Mouse (Mus musculus): ENCODE data around the gene Trim15. TPM values are rescaled to one million over a fixed set of nuclear protein-coding genes. Genes with fewer than 3 reads are reported as not detected.
"Not testable (repeated sequence)": the region's sequence is repeated elsewhere in the genome, so short reads cannot be mapped to it uniquely, and the experiment has no call there.

Trim15 gene
- polyA plus RNA-seq, 1 experiment from 2014 or later: 8.5 TPM

- Histone ChIP-seq H3K9ac (ENCODE audit: low read depth, low read length) (peak within 1 kb of the TSS; percentile 91), H3K27me3 (replicated peaks; ENCODE audit: control insufficient read depth, insufficient read depth, low read length) (no peaks in the 10 kb centered on the region; the same call in 1 of the 2 replicates), H3K4me3 (ENCODE audit: low read length) (peak within 1 kb of the TSS; percentile 76), H3K4me2 (ENCODE audit: low read depth, low read length) (peak within 1 kb of the TSS; percentile 74), H3K36me3 (ENCODE audit: control insufficient read depth, insufficient read depth, low read length) (no peaks in the 10 kb centered on the region), H3K9me3 (ENCODE audit: control insufficient read depth, low read length) (no peaks in the 10 kb centered on the region), H3K27ac (ENCODE audit: low read length) (peak within 1 kb of the TSS; percentile 97), H3K4me1 (ENCODE audit: control insufficient read depth, insufficient read depth, low read length) (peaks cover 9% of the 10 kb centered on the region)
- under 1% methylated on average over 58 of the region's 58 CpGs for WGBS
- ATAC-seq: peak; percentile 98
Observed at GRCm38 (mm10) chr17:36836874-36837647, 29.9 kb downstream of the Trim15 start, which contains the start of gene Trim26. Trim26 (plus strand) TSS chr17:36837134.

- H3K9me3 ChIP-seq (ENCODE audit: control insufficient read depth, low read length): no peaks in the 10 kb centered on the region
- peak overlapping the region; percentile 76 for H3K4me3 ChIP-seq (ENCODE audit: low read length)
- no peaks in the 10 kb centered on the region; the same call in 1 of the 2 replicates for H3K27me3 ChIP-seq (replicated peaks; ENCODE audit: control insufficient read depth, insufficient read depth, low read length)
- peak overlapping the region; percentile 88 for H3K27ac ChIP-seq (ENCODE audit: low read length)
- peaks cover 9% of the 10 kb centered on the region for H3K4me1 ChIP-seq (ENCODE audit: control insufficient read depth, insufficient read depth, low read length)
- WGBS: 17% methylated on average over 3 of the region's 3 CpGs
- H3K4me2 ChIP-seq (ENCODE audit: low read depth, low read length): peak overlapping the region; percentile 74
- peak; percentile 39 for ATAC-seq
- no peaks in the 10 kb centered on the region for H3K36me3 ChIP-seq (ENCODE audit: control insufficient read depth, insufficient read depth, low read length)
- peak overlapping the region; percentile 64 for H3K9ac ChIP-seq (ENCODE audit: low read depth, low read length)
Observed at GRCm38 (mm10) chr17:36836427-36836812, 30.6 kb downstream of the Trim15 start.

GRCm38 (mm10) chr17:36835591-36836426 lies 31.2 kb downstream of the Trim15 start:
- H3K4me2 ChIP-seq (ENCODE audit: low read depth, low read length): peak overlapping the region; percentile 74
- no peaks in the 10 kb centered on the region; the same call in 1 of the 2 replicates for H3K27me3 ChIP-seq (replicated peaks; ENCODE audit: control insufficient read depth, insufficient read depth, low read length)
- peak overlapping the region; percentile 76 for H3K4me3 ChIP-seq (ENCODE audit: low read length)
- peak; percentile 52 for ATAC-seq
- H3K4me1 ChIP-seq (ENCODE audit: control insufficient read depth, insufficient read depth, low read length): peaks cover 9% of the 10 kb centered on the region
- WGBS: 24% methylated on average over 12 of the region's 12 CpGs
- H3K27ac ChIP-seq (ENCODE audit: low read length): peak overlapping the region; percentile 88
- no peaks in the 10 kb centered on the region for H3K9me3 ChIP-seq (ENCODE audit: control insufficient read depth, low read length)
- no peaks in the 10 kb centered on the region for H3K36me3 ChIP-seq (ENCODE audit: control insufficient read depth, insufficient read depth, low read length)
- peak overlapping the region; percentile 64; the same call in 1 of the 2 replicates for H3K9ac ChIP-seq (ENCODE audit: low read depth, low read length)

- H3K36me3 ChIP-seq (ENCODE audit: control insufficient read depth, insufficient read depth, low read length): no peaks in the 10 kb centered on the region
- no peak for ATAC-seq
- 63% methylated on average over 4 of the region's 4 CpGs for WGBS
- H3K9me3 ChIP-seq (ENCODE audit: control insufficient read depth, low read length): no peaks in the 10 kb centered on the region
- no peak overlapping the region for H3K4me3 ChIP-seq (ENCODE audit: low read length)
- no peak overlapping the region for H3K4me2 ChIP-seq (ENCODE audit: low read depth, low read length)
- no peak overlapping the region for H3K27ac ChIP-seq (ENCODE audit: low read length)
- peaks cover 9% of the 10 kb centered on the region for H3K4me1 ChIP-seq (ENCODE audit: control insufficient read depth, insufficient read depth, low read length)
- H3K27me3 ChIP-seq (replicated peaks; ENCODE audit: control insufficient read depth, insufficient read depth, low read length): no peaks in the 10 kb centered on the region; the same call in 1 of the 2 replicates
- H3K9ac ChIP-seq (ENCODE audit: low read depth, low read length): no peak overlapping the region
Observed at GRCm38 (mm10) chr17:36832694-36833093, 34.3 kb downstream of the Trim15 start.

- Histone ChIP-seq H3K4me3 (ENCODE audit: low read length) (no peak overlapping the region), H3K9me3 (ENCODE audit: control insufficient read depth, low read length) (no peaks in the 10 kb centered on the region), H3K4me1 (ENCODE audit: control insufficient read depth, insufficient read depth, low read length) (no peaks in the 10 kb centered on the region), H3K4me2 (ENCODE audit: low read depth, low read length) (no peak overlapping the region), H3K27ac (ENCODE audit: low read length) (no peak overlapping the region), H3K27me3 (replicated peaks; ENCODE audit: control insufficient read depth, insufficient read depth, low read length) (no peaks in the 10 kb centered on the region; the same call in 1 of the 2 replicates), H3K36me3 (ENCODE audit: control insufficient read depth, insufficient read depth, low read length) (no peaks in the 10 kb centered on the region), H3K9ac (ENCODE audit: low read depth, low read length) (no peak overlapping the region)
- WGBS: 70% methylated on average over 3 of the region's 3 CpGs
- ATAC-seq: no peak
Observed at GRCm38 (mm10) chr17:36830470-36830869, 36.5 kb downstream of the Trim15 start.

GRCm38 (mm10) chr17:36828488-36828887 lies 38.5 kb downstream of the Trim15 start:
- H3K9me3 ChIP-seq (ENCODE audit: control insufficient read depth, low read length): no peaks in the 10 kb centered on the region
- WGBS: 67% methylated on average over 2 of the region's 2 CpGs
- no peaks in the 10 kb centered on the region for H3K4me1 ChIP-seq (ENCODE audit: control insufficient read depth, insufficient read depth, low read length)
- H3K36me3 ChIP-seq (ENCODE audit: control insufficient read depth, insufficient read depth, low read length): no peaks in the 10 kb centered on the region
- no peak overlapping the region for H3K4me2 ChIP-seq (ENCODE audit: low read depth, low read length)
- no peak overlapping the region for H3K27ac ChIP-seq (ENCODE audit: low read length)
- no peak for ATAC-seq
- H3K9ac ChIP-seq (ENCODE audit: low read depth, low read length): no peak overlapping the region
- H3K27me3 ChIP-seq (replicated peaks; ENCODE audit: control insufficient read depth, insufficient read depth, low read length): no peaks in the 10 kb centered on the region
- no peak overlapping the region for H3K4me3 ChIP-seq (ENCODE audit: low read length)

GRCm38 (mm10) chr17:36826002-36826401 lies 41.0 kb downstream of the Trim15 start:
- H3K4me1 ChIP-seq (ENCODE audit: control insufficient read depth, insufficient read depth, low read length); H3K4me3 ChIP-seq (ENCODE audit: low read length); H3K9me3 ChIP-seq (ENCODE audit: control insufficient read depth, low read length); H3K4me2 ChIP-seq (ENCODE audit: low read depth, low read length); H3K27ac ChIP-seq (ENCODE audit: low read length); H3K36me3 ChIP-seq (ENCODE audit: control insufficient read depth, insufficient read depth, low read length); H3K27me3 ChIP-seq (replicated peaks; ENCODE audit: control insufficient read depth, insufficient read depth, low read length); H3K9ac ChIP-seq (ENCODE audit: low read depth, low read length): not testable (repeated sequence)
- 7% methylated on average over 5 of the region's 5 CpGs for WGBS
- peak; percentile 79 for ATAC-seq

GRCm38 (mm10) chr17:36825525-36825924 lies 41.5 kb downstream of the Trim15 start:
- H3K4me1 ChIP-seq (ENCODE audit: control insufficient read depth, insufficient read depth, low read length): no peaks in the 10 kb centered on the region
- H3K4me3 ChIP-seq (ENCODE audit: low read length): no peak overlapping the region
- H3K36me3 ChIP-seq (ENCODE audit: control insufficient read depth, insufficient read depth, low read length): no peaks in the 10 kb centered on the region
- H3K4me2 ChIP-seq (ENCODE audit: low read depth, low read length): no peak overlapping the region
- H3K9me3 ChIP-seq (ENCODE audit: control insufficient read depth, low read length): no peaks in the 10 kb centered on the region
- no peaks in the 10 kb centered on the region for H3K27me3 ChIP-seq (replicated peaks; ENCODE audit: control insufficient read depth, insufficient read depth, low read length)
- no peak overlapping the region for H3K9ac ChIP-seq (ENCODE audit: low read depth, low read length)
- WGBS: 21% methylated on average over 4 of the region's 4 CpGs
- peak; percentile 62 for ATAC-seq
- H3K27ac ChIP-seq (ENCODE audit: low read length): no peak overlapping the region

GRCm38 (mm10) chr17:36824005-36824404 lies 43.0 kb downstream of the Trim15 start:
- ATAC-seq: peak; percentile 51; the same call in 1 of the 2 replicates
- Histone ChIP-seq H3K4me2 (ENCODE audit: low read depth, low read length) (no peak overlapping the region), H3K9ac (ENCODE audit: low read depth, low read length) (no peak overlapping the region)

More at GRCm38 (mm10) chr17:36824005-36824404, 43.0 kb downstream of the Trim15 start:
- Histone ChIP-seq H3K4me3 (ENCODE audit: low read length) (no peak overlapping the region), H3K36me3 (ENCODE audit: control insufficient read depth, insufficient read depth, low read length) (no peaks in the 10 kb centered on the region), H3K27ac (ENCODE audit: low read length) (no peak overlapping the region), H3K9me3 (ENCODE audit: control insufficient read depth, low read length) (no peaks in the 10 kb centered on the region), H3K4me1 (ENCODE audit: control insufficient read depth, insufficient read depth, low read length) (no peaks in the 10 kb centered on the region), H3K27me3 (replicated peaks; ENCODE audit: control insufficient read depth, insufficient read depth, low read length) (no peaks in the 10 kb centered on the region)

All from intestine, embryonic 16.5 days (tissue).